Comparison of ENCODE assay signal across 8 mouse cellular contexts in the genomic region with DNA sequence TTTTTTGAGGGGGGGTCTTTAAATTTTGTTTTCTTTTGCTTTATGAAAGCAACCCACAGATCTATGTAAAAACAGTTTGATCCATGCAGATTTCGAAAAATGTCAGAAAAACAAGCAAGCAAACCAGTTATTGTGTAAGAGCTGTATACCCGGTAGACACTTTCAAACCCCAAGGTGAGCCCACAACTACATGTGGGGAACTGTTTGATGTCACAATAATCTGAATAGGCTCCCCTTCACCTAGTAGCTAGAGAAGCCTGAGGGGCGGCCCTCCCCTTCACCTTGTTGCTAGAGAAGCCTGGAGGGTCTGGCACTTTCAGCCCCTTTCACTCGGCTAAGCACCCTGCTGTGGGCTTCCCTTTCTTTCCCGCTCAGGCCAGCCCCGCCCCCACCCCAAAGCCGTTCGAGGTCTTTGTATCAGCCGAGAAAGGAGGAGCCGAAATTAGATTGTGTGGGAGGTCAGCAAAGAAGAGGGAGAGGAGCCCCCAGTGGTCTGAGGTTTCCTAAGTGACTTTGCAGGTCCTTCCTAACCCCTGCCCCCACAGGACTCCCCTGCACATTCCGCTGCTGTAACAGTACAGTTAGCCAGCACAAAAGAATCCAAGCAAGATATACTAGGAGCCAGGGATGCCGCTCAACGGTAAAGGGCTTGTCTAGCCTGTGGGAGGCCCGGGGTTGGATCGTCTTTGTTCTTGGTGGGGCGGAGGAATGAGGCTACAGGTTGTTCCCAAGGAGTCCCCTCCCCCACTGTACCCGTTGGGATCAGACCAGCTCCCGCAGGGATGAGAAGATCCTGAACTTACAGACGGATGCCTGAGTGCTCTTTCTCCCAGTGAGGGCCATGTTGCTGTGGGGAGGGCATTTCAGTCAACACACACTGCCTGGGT.
DNase-seq lines count a peak whose midpoint lies in the region; ATAC-seq and TF ChIP-seq lines count a peak whose summit lies in the region.

No protein-coding gene starts in this region.

- no peaks in the 10 kb centered on the region for H3K36me3 ChIP-seq in kidney, postnatal 0 days (ENCODE audit: insufficient read depth, low read length)
- no peaks in the 10 kb centered on the region for H3K36me3 ChIP-seq in embryonic facial prominence, embryonic 15.5 days
- H3K36me3 ChIP-seq in midbrain, embryonic 14.5 days (ENCODE audit: control insufficient read depth, insufficient read depth, low read length) = no peaks in the 10 kb centered on the region

- peak; percentile 82 for ATAC-seq in kidney, postnatal 0 days (replicated peaks; ENCODE audit: low FRiP score, low read depth)
- ATAC-seq in embryonic facial prominence, embryonic 15.5 days (ENCODE audit: insufficient number of reproducible peaks, low FRiP score, low TSS enrichment, low read depth) = peak; percentile 54
- peak; percentile 74 for ATAC-seq in midbrain, embryonic 14.5 days (ENCODE audit: low FRiP score, low TSS enrichment)
- no peak for ATAC-seq in monocyte, adult 5-6 weeks (replicated peaks; ENCODE audit: insufficient number of reproducible peaks, low FRiP score, low TSS enrichment, poor library complexity, severe bottlenecking)

- peak overlapping the region; percentile 50; the same call in 1 of the 2 replicates for H3K27ac ChIP-seq in kidney, postnatal 0 days
- no peak overlapping the region for H3K27ac ChIP-seq in embryonic facial prominence, embryonic 15.5 days (replicated peaks)
- H3K27ac ChIP-seq in midbrain, embryonic 14.5 days (replicated peaks; ENCODE audit: low read depth, low read length) = peak overlapping the region; percentile 62

- WGBS in kidney, postnatal 0 days = 6% methylated on average over 18 of the region's 19 CpGs
- WGBS in embryonic facial prominence, embryonic 15.5 days = 3% methylated on average over 18 of the region's 19 CpGs
- WGBS in midbrain, embryonic 14.5 days = 1% methylated on average over 19 of the region's 19 CpGs

- no peaks in the 10 kb centered on the region for H3K9me3 ChIP-seq in kidney, postnatal 0 days (replicated peaks; ENCODE audit: low read length)
- H3K9me3 ChIP-seq in embryonic facial prominence, embryonic 15.5 days (replicated peaks) = no peaks in the 10 kb centered on the region
- H3K9me3 ChIP-seq in midbrain, embryonic 14.5 days (ENCODE audit: control insufficient read depth, low read length) = no peaks in the 10 kb centered on the region

- TF ChIP-seq CTCF in kidney, postnatal 0 days (IDR thresholded peaks at IDR 0.05; ENCODE audit: low read depth) = no peak

- H3K27me3 ChIP-seq in kidney, postnatal 0 days (ENCODE audit: insufficient read depth, low read length) = no peaks in the 10 kb centered on the region
- H3K27me3 ChIP-seq in embryonic facial prominence, embryonic 15.5 days = no peaks in the 10 kb centered on the region
- H3K27me3 ChIP-seq in midbrain, embryonic 14.5 days (ENCODE audit: control insufficient read depth, insufficient read depth, low read length) = no peaks in the 10 kb centered on the region

- H3K4me3 ChIP-seq in kidney, postnatal 0 days (replicated peaks; ENCODE audit: low read depth, low read length) = 0 out of 2 replicates have a peak overlapping the region, but pooled peaks have one; percentile 0
- peak overlapping the region; percentile 23 for H3K4me3 ChIP-seq in embryonic facial prominence, embryonic 15.5 days (replicated peaks)
- peak overlapping the region; percentile 24 for H3K4me3 ChIP-seq in midbrain, embryonic 14.5 days (replicated peaks; ENCODE audit: low read depth, low read length)

- peak; percentile 89 for DNase-seq in kidney, postnatal 0 days (ENCODE audit: low spot score)
- DNase-seq in kidney, adult 9 months = no peak
- DNase-seq in NIH3T3 (ENCODE audit: low read depth) = peak; percentile 15
- DNase-seq in hindlimb bud, embryonic 11.5 days (ENCODE audit: extremely low spot score, low read depth, low spot score) = peak; percentile 50
- DNase-seq in midbrain, embryonic 14.5 days = peak; percentile 77
- DNase-seq in layer of hippocampus, adult 8-10 months (ENCODE audit: low spot score in 2 of 2) = no peak

- H3K4me2 ChIP-seq in kidney, postnatal 0 days (ENCODE audit: low read length) = peak overlapping the region; percentile 59
- peak overlapping the region; percentile 47 for H3K4me2 ChIP-seq in embryonic facial prominence, embryonic 15.5 days (replicated peaks)
- peak overlapping the region; percentile 53 for H3K4me2 ChIP-seq in midbrain, embryonic 14.5 days (ENCODE audit: low read length)

- peaks cover 19% of the 10 kb centered on the region for H3K4me1 ChIP-seq in kidney, postnatal 0 days (replicated peaks; ENCODE audit: insufficient read depth, low read length)
- H3K4me1 ChIP-seq in embryonic facial prominence, embryonic 15.5 days = peaks cover 20% of the 10 kb centered on the region
- H3K4me1 ChIP-seq in midbrain, embryonic 14.5 days (ENCODE audit: control insufficient read depth, insufficient read depth, low read length) = peaks cover 28% of the 10 kb centered on the region

- 0 out of 2 replicates have a peak overlapping the region, but pooled peaks have one; percentile 24 for H3K9ac ChIP-seq in kidney, postnatal 0 days (ENCODE audit: low read depth, low read length)
- H3K9ac ChIP-seq in embryonic facial prominence, embryonic 15.5 days = no peak overlapping the region
- peak overlapping the region; percentile 42 for H3K9ac ChIP-seq in midbrain, embryonic 14.5 days (replicated peaks; ENCODE audit: low read length)

Comparison
In these comparisons a context has a peak if more than half of its experiments do, and no peak if none do; other contexts are left out.
1. DNase-seq: peak in kidney, postnatal 0 days (single experiment), NIH3T3 (single experiment), hindlimb bud, embryonic 11.5 days (single experiment) and midbrain, embryonic 14.5 days (single experiment); none in kidney, adult 9 months (single experiment) and layer of hippocampus, adult 8-10 months (0 of 2).
2. Peak in every context shown above with its lines, with median percentiles within 50 percentile points of each other: H3K4me2 ChIP-seq and H3K4me3 ChIP-seq.